Mouse (Mus musculus) olfactory bulb, adult 2 months (tissue): ENCODE results near the gene Unc119.

ENCODE experiments used
- CTCF ChIP-seq: fragments of 200-500 bp; IDR thresholded peaks from 2 replicates; pipeline ENCODE4 v1.5.1; 2012; ENCODE audit warnings: low read depth, mild to moderate bottlenecking, low read length, moderate library complexity; ENCODE audit not compliant: insufficient read depth
- POLR2A ChIP-seq: fragments of 200-500 bp; IDR thresholded peaks from 2 replicates; pipeline ENCODE4 v1.6.1; 2012; ENCODE audit warnings: mild to moderate bottlenecking, low read depth, low read length, moderate library complexity; ENCODE audit not compliant: insufficient read depth

- TF ChIP-seq POLR2A (no peak), CTCF (no peak)
These were observed 39.0 kb downstream of the Unc119 start for GRCm38 (mm10) chr11:78382286-78382685.
